ENCODE assay signal across 8 mouse cellular contexts in genomic region chr10:96620890-96621271, GRCm38 (mm10). TPM values are rescaled to one million over a fixed set of nuclear protein-coding genes. Genes with fewer than 3 reads are reported as not detected.
DNase-seq lines count a peak whose midpoint lies in the region; ATAC-seq and TF ChIP-seq lines count a peak whose summit lies in the region.

No protein-coding gene starts in this region.

- peaks cover 42% of the 10 kb centered on the region for H3K36me3 ChIP-seq in heart, embryonic 12.5 days
- peaks cover 62% of the 10 kb centered on the region for H3K36me3 ChIP-seq in midbrain, embryonic 10.5 days
- peaks cover 41% of the 10 kb centered on the region for H3K36me3 ChIP-seq in thymus, adult 2 months (ENCODE audit: control insufficient read depth, insufficient read depth, low read length)

- no peak for TF ChIP-seq CTCF in thymus, adult 2 months (IDR thresholded peaks at IDR 0.05; ENCODE audit: borderline replicate concordance, control insufficient read depth, extremely low read depth, insufficient read depth, low read length, poor library complexity)

- no peak for TF ChIP-seq POLR2A in thymus, adult 2 months (IDR thresholded peaks at IDR 0.05; ENCODE audit: control insufficient read depth, extremely low read depth, insufficient read depth, low read length, poor library complexity)

- peak overlapping the region; percentile 60; the same call in 1 of the 2 replicates for H3K9ac ChIP-seq in heart, embryonic 12.5 days

- H3K9me3 ChIP-seq in heart, embryonic 12.5 days (replicated peaks): no peaks in the 10 kb centered on the region
- no peaks in the 10 kb centered on the region for H3K9me3 ChIP-seq in midbrain, embryonic 10.5 days (replicated peaks)

- H3K4me3 ChIP-seq in heart, embryonic 12.5 days: peak overlapping the region; percentile 60
- H3K4me3 ChIP-seq in midbrain, embryonic 10.5 days: peak overlapping the region; percentile 58
- peak overlapping the region; percentile 30; the same call in 1 of the 2 replicates for H3K4me3 ChIP-seq in thymus, adult 2 months (ENCODE audit: control insufficient read depth, insufficient read depth, low read length)

- no peak for ATAC-seq in heart, embryonic 12.5 days (ENCODE audit: insufficient number of reproducible peaks, low FRiP score)

- 39% methylated on average over 4 of the region's 4 CpGs for WGBS in heart, embryonic 12.5 days
- WGBS in midbrain, embryonic 10.5 days: 69% methylated on average over 4 of the region's 4 CpGs
- under 1% methylated on average over 4 of the region's 4 CpGs for WGBS in thymus, adult 2 months

- H3K4me2 ChIP-seq in heart, embryonic 12.5 days: peak overlapping the region; percentile 67

- no peaks in the 10 kb centered on the region for H3K27me3 ChIP-seq in heart, embryonic 12.5 days (replicated peaks)
- H3K27me3 ChIP-seq in midbrain, embryonic 10.5 days (ENCODE audit: low read depth, poor library complexity, severe bottlenecking): no peaks in the 10 kb centered on the region
- H3K27me3 ChIP-seq in thymus, adult 2 months (ENCODE audit: control insufficient read depth, insufficient read depth, low read length): no peaks in the 10 kb centered on the region

- peak; percentile 41 for DNase-seq in 416B (ENCODE audit: low read depth)
- DNase-seq in MN1 (ENCODE audit: low spot score): peak; percentile 40
- DNase-seq in kidney, postnatal 10 days: peak; percentile 57
- no peak for DNase-seq in midbrain, embryonic 10.5 days (ENCODE audit: low spot score)
- peak; percentile 66 for DNase-seq in thymus, adult 2 months
- no peak for DNase-seq in cerebellum, adult 11 months
- DNase-seq in left cerebral cortex, adult 8-10 months (ENCODE audit: low spot score in 2 of 2): no peak

- H3K4me1 ChIP-seq in heart, embryonic 12.5 days (replicated peaks): peaks cover 32% of the 10 kb centered on the region
- peaks cover 59% of the 10 kb centered on the region for H3K4me1 ChIP-seq in midbrain, embryonic 10.5 days
- H3K4me1 ChIP-seq in thymus, adult 2 months (replicated peaks; ENCODE audit: control insufficient read depth, insufficient read depth, low read length): peaks cover 11% of the 10 kb centered on the region

- no peak overlapping the region for H3K27ac ChIP-seq in heart, embryonic 12.5 days (ENCODE audit: poor library complexity, severe bottlenecking)
- no peak overlapping the region for H3K27ac ChIP-seq in midbrain, embryonic 10.5 days (replicated peaks)
- peak overlapping the region; percentile 97 for H3K27ac ChIP-seq in thymus, adult 2 months (ENCODE audit: control insufficient read depth, insufficient read depth, low read length)

RNA-seq across cellular contexts. Expression of gene Btg1, which starts 4.1 kb away (rescaled TPM):
- polyA plus RNA-seq in heart, embryonic 12.5 days (2016; fragmentation: Nextera tagmentation; extraction: Ambion mirVana): 46.9 and 51.6 TPM in 2 replicates
- polyA plus RNA-seq in midbrain, embryonic 10.5 days (2016; fragmentation: Nextera tagmentation; extraction: Ambion mirVana): 30.5 and 38.9 TPM in 2 replicates
- polyA plus RNA-seq in thymus, adult 2 months (2012; rRNA removed): 78.1 and 106 TPM in 2 replicates
- 10 to 100 TPM; 34.1 to 39.4 (median 35.2) TPM for total RNA-seq in left cerebral cortex, adult 8-10 months (2022)

Comparison
In these comparisons a context has a peak if more than half of its experiments do, and no peak if none do; other contexts are left out.
1. DNase-seq: peak in 416B (single experiment), MN1 (single experiment), kidney, postnatal 10 days (single experiment) and thymus, adult 2 months (single experiment); none in midbrain, embryonic 10.5 days (single experiment), cerebellum, adult 11 months (single experiment) and left cerebral cortex, adult 8-10 months (0 of 2).
2. Peak in every context shown above with its lines, with median percentiles within 50 percentile points of each other: H3K4me3 ChIP-seq.